Mouse (Mus musculus): ENCODE data around the gene Epm2a. TPM values are rescaled to one million over a fixed set of nuclear protein-coding genes. Genes with fewer than 3 reads are reported as not detected.
"Not testable (repeated sequence)": the region's sequence is repeated elsewhere in the genome, so short reads cannot be mapped to it uniquely, and the experiment has no call there.

Gene Epm2a
- polyA plus RNA-seq, 1 experiment from 2014 or later = 0.76 TPM

GRCm38 (mm10) chr10:11322316-11322715, 20.9 kb upstream of the Epm2a start:
- WGBS = 83% methylated on average over 7 of the region's 7 CpGs
- ATAC-seq (ENCODE audit: low FRiP score, low TSS enrichment) = no peak
- Histone ChIP-seq H3K9ac (ENCODE audit: low read depth, low read length) (no peak overlapping the region), H3K4me3 (ENCODE audit: low read length) (no peak overlapping the region), H3K27ac (ENCODE audit: low read depth, low read length) (no peak overlapping the region), H3K9me3 (ENCODE audit: control insufficient read depth, low read length) (no peaks in the 10 kb centered on the region), H3K36me3 (ENCODE audit: control insufficient read depth, insufficient read depth, low read length) (no peaks in the 10 kb centered on the region), H3K4me2 (replicated peaks; ENCODE audit: low read depth, low read length) (no peak overlapping the region), H3K27me3 (ENCODE audit: control insufficient read depth, insufficient read depth, low read length) (no peaks in the 10 kb centered on the region), H3K4me1 (ENCODE audit: control insufficient read depth, insufficient read depth, low read length) (no peaks in the 10 kb centered on the region)

GRCm38 (mm10) chr10:11323202-11323898, 19.9 kb upstream of the Epm2a start:
- Histone ChIP-seq H3K27ac (ENCODE audit: low read depth, low read length) (no peak overlapping the region), H3K36me3 (ENCODE audit: control insufficient read depth, insufficient read depth, low read length) (no peaks in the 10 kb centered on the region), H3K27me3 (ENCODE audit: control insufficient read depth, insufficient read depth, low read length) (no peaks in the 10 kb centered on the region)

GRCm38 (mm10) chr10:11326526-11326925, 16.7 kb upstream of the Epm2a start:
- 94% methylated on average over 3 of the region's 3 CpGs for WGBS
- no peaks in the 10 kb centered on the region for H3K4me1 ChIP-seq (ENCODE audit: control insufficient read depth, insufficient read depth, low read length)
- no peak overlapping the region for H3K27ac ChIP-seq (ENCODE audit: low read depth, low read length)
- no peak overlapping the region for H3K4me3 ChIP-seq (ENCODE audit: low read length)
- H3K9me3 ChIP-seq (ENCODE audit: control insufficient read depth, low read length) = no peaks in the 10 kb centered on the region
- no peak overlapping the region for H3K9ac ChIP-seq (ENCODE audit: low read depth, low read length)
- H3K36me3 ChIP-seq (ENCODE audit: control insufficient read depth, insufficient read depth, low read length) = no peaks in the 10 kb centered on the region
- no peak for ATAC-seq (ENCODE audit: low FRiP score, low TSS enrichment)
- H3K27me3 ChIP-seq (ENCODE audit: control insufficient read depth, insufficient read depth, low read length) = no peaks in the 10 kb centered on the region
- H3K4me2 ChIP-seq (replicated peaks; ENCODE audit: low read depth, low read length) = no peak overlapping the region

More at GRCm38 (mm10) chr10:11323202-11323898, 19.9 kb upstream of the Epm2a start:
- Histone ChIP-seq H3K4me2 (replicated peaks; ENCODE audit: low read depth, low read length) (no peak overlapping the region), H3K9ac (ENCODE audit: low read depth, low read length) (no peak overlapping the region), H3K9me3 (ENCODE audit: control insufficient read depth, low read length) (no peaks in the 10 kb centered on the region), H3K4me1 (ENCODE audit: control insufficient read depth, insufficient read depth, low read length) (no peaks in the 10 kb centered on the region), H3K4me3 (ENCODE audit: low read length) (no peak overlapping the region)
- 73% methylated on average over 4 of the region's 4 CpGs for WGBS
- no peak for ATAC-seq (ENCODE audit: low FRiP score, low TSS enrichment)

GRCm38 (mm10) chr10:11344536-11345468, 1.6 kb downstream of the Epm2a start:
- ATAC-seq (ENCODE audit: low FRiP score, low TSS enrichment) = no peak
- no peak overlapping the region for H3K27ac ChIP-seq (ENCODE audit: low read depth, low read length)
- no peaks in the 10 kb centered on the region for H3K4me1 ChIP-seq (ENCODE audit: control insufficient read depth, insufficient read depth, low read length)
- no peak overlapping the region for H3K4me3 ChIP-seq (ENCODE audit: low read length)
- H3K27me3 ChIP-seq (ENCODE audit: control insufficient read depth, insufficient read depth, low read length) = no peaks in the 10 kb centered on the region
- no peak overlapping the region for H3K4me2 ChIP-seq (replicated peaks; ENCODE audit: low read depth, low read length)
- no peaks in the 10 kb centered on the region for H3K36me3 ChIP-seq (ENCODE audit: control insufficient read depth, insufficient read depth, low read length)
- no peaks in the 10 kb centered on the region for H3K9me3 ChIP-seq (ENCODE audit: control insufficient read depth, low read length)
- 84% methylated on average over 18 of the region's 18 CpGs for WGBS
- no peak overlapping the region for H3K9ac ChIP-seq (ENCODE audit: low read depth, low read length)

GRCm38 (mm10) chr10:11350243-11350974, 7.2 kb downstream of the Epm2a start:
- not testable (repeated sequence) for H3K9me3 ChIP-seq (ENCODE audit: control insufficient read depth, low read length); H3K27me3 ChIP-seq (ENCODE audit: control insufficient read depth, insufficient read depth, low read length); H3K4me2 ChIP-seq (replicated peaks; ENCODE audit: low read depth, low read length); H3K36me3 ChIP-seq (ENCODE audit: control insufficient read depth, insufficient read depth, low read length); H3K4me3 ChIP-seq (ENCODE audit: low read length); H3K9ac ChIP-seq (ENCODE audit: low read depth, low read length); H3K27ac ChIP-seq (ENCODE audit: low read depth, low read length); H3K4me1 ChIP-seq (ENCODE audit: control insufficient read depth, insufficient read depth, low read length)
- 72% methylated on average over 3 of the region's 3 CpGs for WGBS
- ATAC-seq (ENCODE audit: low FRiP score, low TSS enrichment) = peak; percentile 63; the same call in 1 of the 2 replicates

- ATAC-seq (ENCODE audit: low FRiP score, low TSS enrichment) = no peak
- H3K36me3 ChIP-seq (ENCODE audit: control insufficient read depth, insufficient read depth, low read length) = no peaks in the 10 kb centered on the region
- H3K4me3 ChIP-seq (ENCODE audit: low read length) = no peak overlapping the region
- H3K9ac ChIP-seq (ENCODE audit: low read depth, low read length) = no peak overlapping the region
- no peak overlapping the region for H3K27ac ChIP-seq (ENCODE audit: low read depth, low read length)
- H3K9me3 ChIP-seq (ENCODE audit: control insufficient read depth, low read length) = no peaks in the 10 kb centered on the region
- no peaks in the 10 kb centered on the region for H3K27me3 ChIP-seq (ENCODE audit: control insufficient read depth, insufficient read depth, low read length)
- no peaks in the 10 kb centered on the region for H3K4me1 ChIP-seq (ENCODE audit: control insufficient read depth, insufficient read depth, low read length)
- 84% methylated on average over 7 of the region's 8 CpGs for whole genome bisulfite sequencing
- H3K4me2 ChIP-seq (replicated peaks; ENCODE audit: low read depth, low read length) = no peak overlapping the region
Measured at GRCm38 (mm10) chr10:11354609-11355008, 11.4 kb downstream of the Epm2a start.

- Histone ChIP-seq H3K4me3 (ENCODE audit: low read length) (no peak overlapping the region), H3K27me3 (ENCODE audit: control insufficient read depth, insufficient read depth, low read length) (no peaks in the 10 kb centered on the region), H3K36me3 (ENCODE audit: control insufficient read depth, insufficient read depth, low read length) (no peaks in the 10 kb centered on the region), H3K4me2 (replicated peaks; ENCODE audit: low read depth, low read length) (no peak overlapping the region), H3K9me3 (ENCODE audit: control insufficient read depth, low read length) (no peaks in the 10 kb centered on the region), H3K27ac (ENCODE audit: low read depth, low read length) (no peak overlapping the region), H3K4me1 (ENCODE audit: control insufficient read depth, insufficient read depth, low read length) (no peaks in the 10 kb centered on the region), H3K9ac (ENCODE audit: low read depth, low read length) (no peak overlapping the region)
- WGBS = 60% methylated on average over 5 of the region's 5 CpGs
- no peak; the same call in 1 of the 2 replicates for ATAC-seq (ENCODE audit: low FRiP score, low TSS enrichment)
Measured at GRCm38 (mm10) chr10:11361985-11362692, 18.9 kb downstream of the Epm2a start.

GRCm38 (mm10) chr10:11362896-11363487, 19.8 kb downstream of the Epm2a start:
- no peaks in the 10 kb centered on the region for H3K27me3 ChIP-seq (ENCODE audit: control insufficient read depth, insufficient read depth, low read length)
- H3K4me1 ChIP-seq (ENCODE audit: control insufficient read depth, insufficient read depth, low read length) = no peaks in the 10 kb centered on the region
- no peak overlapping the region for H3K4me2 ChIP-seq (replicated peaks; ENCODE audit: low read depth, low read length)
- no peak overlapping the region for H3K9ac ChIP-seq (ENCODE audit: low read depth, low read length)
- 51% methylated on average over 12 of the region's 12 CpGs for WGBS
- no peak overlapping the region for H3K4me3 ChIP-seq (ENCODE audit: low read length)
- peak; percentile 35; the same call in 1 of the 2 replicates for ATAC-seq (ENCODE audit: low FRiP score, low TSS enrichment)
- no peak overlapping the region for H3K27ac ChIP-seq (ENCODE audit: low read depth, low read length)
- no peaks in the 10 kb centered on the region for H3K36me3 ChIP-seq (ENCODE audit: control insufficient read depth, insufficient read depth, low read length)
- no peaks in the 10 kb centered on the region for H3K9me3 ChIP-seq (ENCODE audit: control insufficient read depth, low read length)
